Mouse (Mus musculus) spleen, adult 12 weeks (tissue): ENCODE data around the gene Gm28539.
"Not testable (repeated sequence)": the region's sequence is repeated elsewhere in the genome, so short reads cannot be mapped to it uniquely, and the experiment has no call there.

ENCODE experiments used
- DNase-seq: peaks from one replicate; pipeline ENCODE4 v3.0.0; 2022; ENCODE audit warnings: low spot score

The Gm28539 gene

DNA sequence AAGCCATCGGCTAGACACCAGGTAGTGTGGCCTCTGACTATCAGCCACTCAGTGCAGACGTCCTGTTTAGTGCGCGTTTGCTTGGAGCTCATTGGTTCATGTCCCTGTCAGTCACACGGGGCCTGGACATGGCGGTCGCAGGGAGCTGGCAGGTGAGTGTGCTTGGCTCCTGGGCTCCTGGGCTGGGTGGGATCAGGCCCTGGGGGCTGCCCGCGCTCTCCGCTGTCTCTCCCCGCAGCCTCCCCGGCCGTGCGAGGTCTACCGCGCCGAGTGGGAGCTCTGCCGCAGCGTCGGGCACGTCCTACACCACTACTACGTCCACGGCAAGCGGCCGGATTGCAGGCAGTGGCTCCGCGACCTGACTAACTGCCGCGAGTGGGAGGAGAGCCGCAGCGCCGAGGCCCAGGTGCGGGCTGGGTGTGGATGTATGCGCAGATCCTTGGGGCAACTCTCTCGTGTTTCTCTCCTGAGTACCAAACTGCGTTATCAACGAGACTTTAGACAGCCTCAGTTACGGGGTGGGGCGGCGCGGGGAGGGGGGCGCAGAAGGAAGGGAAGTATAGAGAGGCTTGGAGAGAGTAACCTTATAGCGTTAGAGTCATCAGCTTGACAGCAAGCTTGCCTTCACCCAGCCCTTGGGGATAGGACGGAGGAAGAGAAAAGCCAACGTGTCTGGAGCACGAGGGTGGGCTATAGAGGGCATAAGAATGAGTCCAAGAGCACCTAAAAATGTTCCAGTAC lies at the start of gene Gm28539, which contains the start of gene 2510002D24Rik:
Gm28539 (plus strand) TSS at position 117 of the 741 bp plus-strand sequence.
2510002D24Rik (plus strand) TSS at position 111 of the 741 bp plus-strand sequence.
- DNase-seq, result peak; percentile 77

DNA sequence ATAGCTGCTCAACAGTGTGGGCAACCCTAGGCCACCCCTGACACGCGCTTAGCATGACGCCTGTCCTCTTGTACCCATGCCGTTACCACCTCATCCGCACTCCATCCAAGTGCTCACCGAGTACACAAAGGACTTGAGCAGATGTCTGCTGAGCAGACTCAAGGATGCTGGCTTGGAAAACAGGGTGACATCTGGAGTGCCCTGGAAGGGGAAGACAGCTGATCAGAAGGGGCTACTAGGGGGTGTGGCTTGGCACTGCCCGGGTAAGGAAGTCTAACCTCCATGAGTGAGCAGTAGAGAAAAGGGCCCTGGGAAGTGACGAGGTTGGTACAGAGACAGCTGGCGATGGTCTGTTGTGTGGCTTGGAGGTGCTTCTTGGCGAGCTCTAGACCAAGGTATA lies 49.7 kb upstream of the Gm28539 start:
- no peak for DNase-seq

DNA sequence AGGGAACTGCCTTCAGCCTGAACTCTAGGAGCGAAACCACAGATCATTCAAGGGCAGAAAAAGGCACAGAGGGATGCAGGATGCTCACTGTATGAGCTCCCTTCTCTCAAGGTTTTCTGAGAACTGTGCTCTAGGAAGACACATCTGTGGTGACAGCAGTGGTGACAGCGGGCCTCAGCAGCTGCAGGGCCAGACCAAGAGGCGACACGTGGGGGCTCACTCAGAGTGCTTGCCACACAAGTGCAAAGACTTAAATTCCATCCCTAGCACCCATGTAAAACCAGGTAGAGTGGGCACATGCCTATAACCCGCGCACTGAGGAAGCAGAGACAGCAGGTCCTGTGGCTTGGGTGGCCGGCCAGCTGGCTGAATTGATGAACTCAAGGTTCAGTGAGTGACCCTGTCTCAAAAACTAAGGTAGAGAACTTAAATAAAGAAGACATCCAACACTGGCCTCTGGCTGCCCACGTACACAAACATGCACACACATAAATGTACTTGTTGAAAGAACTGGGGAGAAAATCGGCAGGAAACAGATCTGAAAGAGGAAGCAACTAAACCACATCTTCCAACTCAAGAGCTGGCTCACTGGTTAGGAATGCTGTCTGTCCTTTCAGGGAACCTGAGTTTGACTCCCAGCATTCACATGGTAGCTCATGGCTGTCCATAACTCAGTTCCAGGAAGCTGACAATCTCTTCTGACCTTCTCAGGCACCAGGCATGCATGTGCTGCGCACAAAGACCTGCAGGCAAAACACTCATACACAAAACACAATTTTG lies 47.6 kb upstream of the Gm28539 start:
- DNase-seq, result no peak

DNA sequence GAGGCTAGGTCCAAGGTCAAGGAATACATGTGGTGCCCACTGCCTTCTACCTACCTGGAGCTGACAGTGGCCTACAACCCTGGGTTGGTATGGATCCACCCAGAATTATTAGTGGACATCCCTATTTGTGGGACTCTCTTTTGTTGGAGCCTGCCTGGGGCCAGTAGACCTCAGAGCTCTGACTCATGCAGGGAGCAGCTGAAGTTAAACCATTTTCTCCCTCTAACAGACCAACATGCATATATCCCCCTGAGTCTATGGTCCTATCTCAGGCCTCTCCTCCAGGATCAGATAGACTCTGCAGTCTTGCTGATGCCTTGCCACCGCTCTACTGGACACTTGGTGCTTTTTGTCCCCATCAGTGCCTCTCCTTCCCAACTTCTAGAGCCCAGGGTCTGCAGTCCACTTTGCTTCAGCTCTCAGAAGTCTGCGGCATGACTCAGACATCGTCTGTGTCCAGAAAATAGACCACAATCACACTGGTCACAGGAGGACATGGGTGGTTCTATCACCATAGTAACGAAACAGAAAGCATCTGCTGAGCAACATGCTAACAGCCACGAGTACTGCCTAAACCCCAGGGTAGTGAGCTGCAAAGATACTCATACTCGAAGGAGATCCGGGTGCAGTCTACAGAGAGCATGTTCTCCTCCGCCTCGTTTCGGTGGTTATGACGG lies 41.0 kb upstream of the Gm28539 start:
- no peak for DNase-seq

DNA sequence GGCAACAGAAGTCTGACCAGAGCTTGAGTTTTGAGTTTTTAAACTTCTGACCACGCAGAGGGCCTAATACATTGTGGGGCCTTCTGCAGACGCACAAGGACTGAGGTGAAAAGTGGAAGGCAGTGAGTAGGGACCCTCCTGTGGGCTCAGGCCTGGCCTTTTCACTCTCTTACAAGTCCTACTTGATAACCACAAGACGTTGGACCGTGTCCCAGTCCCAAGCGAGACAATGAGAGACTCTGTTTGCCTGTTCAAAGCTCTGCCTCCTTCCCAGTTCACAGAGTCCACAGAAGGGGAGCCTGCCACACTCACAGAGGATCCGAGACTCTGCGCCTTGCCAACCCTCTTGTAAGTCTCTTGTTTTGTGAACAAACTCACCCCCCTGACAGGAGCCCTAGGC lies 39.7 kb upstream of the Gm28539 start:
- DNase-seq, result no peak

DNA sequence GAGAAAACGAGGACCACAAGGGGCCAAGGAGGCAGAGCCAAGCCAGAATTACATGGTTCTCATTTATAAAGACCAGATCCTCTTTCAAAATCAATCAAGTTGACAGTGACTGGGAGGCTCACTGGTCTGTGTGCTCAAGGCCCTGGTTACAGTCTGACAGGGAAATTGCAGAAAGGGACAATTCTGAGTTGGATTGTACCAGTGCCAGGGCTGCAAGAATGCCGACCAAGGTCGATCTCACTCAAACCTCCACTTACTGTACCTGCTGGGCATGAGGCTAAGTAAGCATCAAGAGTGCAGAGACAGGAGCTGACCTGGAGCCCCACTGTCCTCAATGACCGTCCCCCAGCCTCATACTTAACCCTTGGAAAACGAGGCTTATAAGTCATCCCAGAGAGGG lies 38.2 kb upstream of the Gm28539 start:
- DNase-seq, result no peak

DNA sequence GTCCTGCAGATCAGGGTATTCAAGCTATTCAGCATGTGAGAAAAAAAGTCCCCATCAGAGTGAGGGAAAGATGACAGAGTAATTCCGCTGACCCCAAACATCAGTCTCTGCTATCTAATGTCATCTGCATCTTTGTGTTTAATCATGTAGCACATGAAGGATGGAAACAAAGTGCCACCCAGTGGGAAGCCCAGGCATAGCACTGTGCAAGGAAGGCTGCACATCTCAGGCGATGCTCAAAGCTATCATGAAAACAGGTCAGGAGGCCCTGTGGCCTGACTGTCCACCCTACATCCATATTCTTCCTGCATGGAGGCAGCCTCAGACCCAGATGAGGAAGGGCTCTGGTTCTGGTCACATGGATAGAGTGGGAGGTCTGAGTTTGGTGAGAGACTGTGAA lies 37.5 kb upstream of the Gm28539 start:
- no peak for DNase-seq

DNA sequence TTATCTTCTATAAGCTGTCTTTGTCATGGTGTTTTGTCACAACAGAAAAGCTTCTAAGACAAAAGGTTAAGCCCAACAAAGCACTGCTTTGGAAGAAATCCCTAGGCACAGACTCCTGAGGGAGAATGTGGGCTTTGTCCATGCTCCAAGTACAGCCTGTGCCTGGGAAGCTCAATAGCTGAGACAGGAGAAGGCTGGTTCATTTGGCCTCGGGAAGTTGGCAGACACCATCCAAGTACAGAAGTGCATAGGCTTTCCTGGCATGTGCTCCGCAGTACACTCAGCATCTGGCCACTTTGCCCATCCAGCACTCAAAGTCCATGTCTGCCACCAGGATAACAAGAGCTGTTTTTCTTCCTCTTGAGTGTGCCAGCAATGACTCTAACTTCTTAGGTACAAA lies 30.6 kb upstream of the Gm28539 start:
- DNase-seq, result no peak

DNA sequence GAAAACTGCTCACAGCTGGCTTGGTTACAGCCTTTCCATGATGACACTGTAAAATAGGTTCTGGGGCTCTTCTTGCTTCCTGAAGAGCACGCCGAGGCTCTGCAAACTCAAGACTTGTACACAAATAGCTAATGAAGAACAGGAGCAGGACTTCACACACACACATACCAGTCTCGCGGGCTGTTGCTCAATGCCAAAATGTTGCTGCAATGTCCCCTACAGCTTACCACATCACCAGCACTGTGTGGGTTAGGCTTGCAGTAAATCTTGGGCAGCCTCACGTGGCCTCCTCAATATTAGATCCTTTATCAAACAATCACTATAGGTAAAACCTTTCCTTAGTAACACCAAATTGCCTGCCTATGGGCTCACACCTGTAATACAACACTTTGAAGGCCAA lies 27.4 kb upstream of the Gm28539 start:
- no peak for DNase-seq

DNA sequence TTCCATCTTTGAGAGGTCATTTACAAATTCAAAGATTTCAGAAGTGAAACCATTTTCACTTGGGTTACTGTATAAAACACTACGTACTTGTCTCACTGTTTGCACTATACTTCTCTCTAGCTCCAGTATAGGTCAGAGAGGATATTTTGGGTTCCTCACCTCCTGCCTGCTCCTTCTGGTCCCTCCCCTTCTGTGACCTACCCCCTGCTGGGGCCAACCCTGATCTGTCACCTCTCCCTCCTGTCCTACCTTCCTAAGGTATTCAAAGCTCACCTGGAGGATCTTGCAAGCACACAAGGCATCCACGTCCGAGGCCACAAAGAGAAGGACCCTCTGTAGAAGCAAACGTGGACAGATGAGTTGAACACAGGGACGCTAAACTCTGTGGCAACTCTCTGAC lies 25.4 kb upstream of the Gm28539 start:
- no peak for DNase-seq

DNA sequence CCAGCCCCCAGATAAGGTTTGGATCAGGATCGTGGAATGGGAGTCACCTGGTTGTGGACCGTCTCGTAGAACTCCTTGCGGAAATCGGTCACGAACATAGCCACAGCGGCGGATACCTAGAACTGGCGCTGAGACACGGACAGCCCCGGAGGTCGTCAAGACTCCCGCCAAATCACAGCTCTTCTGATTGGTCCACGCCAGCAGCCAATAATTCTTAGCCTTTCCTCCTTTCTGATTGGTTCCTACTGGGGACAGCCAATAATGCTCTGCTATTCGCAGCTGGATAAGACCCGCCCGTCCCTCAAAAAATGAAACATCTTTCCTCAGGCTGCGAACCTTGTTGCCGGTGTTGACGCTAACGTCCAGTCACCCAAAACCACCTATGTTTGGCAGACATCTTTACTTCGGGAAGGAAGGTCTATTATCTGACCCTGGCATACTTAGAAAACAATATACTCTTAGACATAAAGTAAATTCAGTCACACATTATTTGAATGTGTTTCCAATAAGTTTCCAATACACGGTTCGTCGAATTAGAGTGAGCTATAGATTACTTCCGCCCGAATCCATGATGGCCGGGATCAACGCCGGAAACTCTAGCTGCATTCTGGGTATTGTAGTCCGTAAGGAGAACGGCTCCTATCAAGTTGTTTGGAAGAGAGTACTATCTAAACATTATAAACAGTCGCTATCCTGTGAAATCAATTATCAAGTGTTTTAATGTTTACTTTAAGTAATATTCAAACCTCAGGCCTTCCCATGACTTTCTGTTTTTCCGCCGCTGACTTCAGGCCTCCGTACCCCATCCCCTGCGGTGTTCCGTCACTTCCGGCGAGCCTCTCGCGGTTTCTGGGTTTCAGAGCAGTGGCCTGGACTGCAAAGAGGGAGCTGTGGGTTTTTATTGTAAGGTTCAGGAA lies 24.7 kb upstream of the Gm28539 start, which contains the start of the genes Ufd1 and Cdc45:
Ufd1 (plus strand) TSS at position 312 of the 917 bp plus-strand sequence.
Cdc45 (minus strand) TSS at position 520 of the 917 bp plus-strand sequence.
- peak; percentile 80 for DNase-seq

DNA sequence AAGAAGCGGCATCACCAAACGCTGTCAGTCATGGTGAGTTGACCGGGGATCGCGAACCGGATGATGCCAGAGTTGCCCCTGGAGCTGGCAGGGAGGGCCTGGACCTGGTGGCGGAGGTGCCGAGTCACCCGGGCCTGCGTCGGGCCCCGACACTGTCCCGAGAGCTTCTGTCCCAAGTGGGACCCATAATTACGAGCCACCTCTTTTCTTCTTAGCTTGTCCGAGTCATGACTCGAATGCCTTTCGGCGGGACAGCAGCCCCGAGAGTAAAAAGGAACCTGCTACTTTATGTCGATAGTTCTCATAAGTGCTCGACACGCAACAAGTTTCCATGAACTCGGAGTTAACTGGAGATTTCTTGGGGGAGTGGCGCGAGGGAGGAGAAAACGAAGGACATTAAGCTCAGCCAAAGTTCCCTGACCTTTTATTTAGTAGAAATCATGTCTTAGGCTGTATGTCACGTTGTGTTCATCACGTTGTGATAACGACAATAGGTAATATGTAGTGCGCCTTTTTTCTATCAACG lies 23.9 kb upstream of the Gm28539 start:
- DNase-seq, result no peak

DNA sequence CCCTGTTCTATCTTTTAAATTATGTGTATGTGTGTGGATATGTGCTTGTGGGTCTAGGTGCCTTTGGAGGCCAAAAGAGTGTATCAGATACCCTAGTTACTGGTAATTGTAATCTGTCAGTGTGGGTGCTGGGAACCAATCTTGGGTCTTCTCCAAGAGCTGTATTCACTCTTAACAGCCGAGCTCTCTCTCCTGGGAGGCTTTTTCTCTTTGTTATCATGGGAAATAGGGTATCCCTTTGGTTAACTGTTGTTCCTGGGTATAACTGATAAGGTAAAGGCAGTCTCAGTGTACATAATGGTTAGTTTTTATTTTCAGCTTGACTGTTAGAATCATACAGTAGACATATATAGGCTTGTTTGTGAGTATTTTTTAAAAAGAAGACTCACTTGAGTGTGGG lies 14.0 kb upstream of the Gm28539 start:
- no peak for DNase-seq

DNA sequence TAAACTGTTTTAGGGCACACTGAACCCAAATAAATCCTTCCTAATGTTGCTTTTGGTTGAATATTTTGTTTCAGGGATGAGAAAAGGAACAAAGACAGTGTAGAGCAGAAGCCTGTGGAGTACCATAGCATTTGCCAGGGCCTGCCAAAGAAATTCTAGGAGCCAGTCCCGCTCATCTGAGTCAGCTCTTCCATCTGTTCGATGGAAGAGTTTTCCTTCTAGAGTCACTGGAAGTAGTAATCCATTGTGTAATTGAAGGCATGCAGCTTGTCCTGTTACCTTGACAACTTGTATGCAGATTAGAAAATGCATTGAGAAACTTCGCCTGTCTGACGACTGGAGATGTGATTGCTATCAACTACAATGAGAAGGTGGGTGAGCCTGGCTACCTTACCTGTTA lies 13.5 kb upstream of the Gm28539 start:
- no peak for DNase-seq

DNA sequence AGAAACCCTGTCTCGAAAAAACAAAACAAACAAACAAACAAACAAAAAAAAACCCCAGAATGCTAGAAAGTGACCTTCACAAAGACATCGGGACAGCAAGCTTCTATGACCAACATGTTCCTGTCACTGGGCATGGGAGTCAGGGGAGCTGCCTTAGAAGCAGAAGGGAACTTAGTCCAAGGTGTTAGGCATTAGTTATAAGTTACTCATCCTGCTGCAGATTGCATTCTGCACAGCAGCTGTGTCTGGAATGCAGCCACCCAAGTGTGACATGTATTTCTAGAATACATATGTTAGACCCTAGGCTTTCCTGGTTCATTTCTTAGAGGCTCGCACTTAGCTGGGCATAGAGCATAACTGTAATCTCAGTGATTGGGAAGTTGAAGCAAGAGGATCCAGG lies 7.8 kb upstream of the Gm28539 start:
- no peak for DNase-seq

DNA sequence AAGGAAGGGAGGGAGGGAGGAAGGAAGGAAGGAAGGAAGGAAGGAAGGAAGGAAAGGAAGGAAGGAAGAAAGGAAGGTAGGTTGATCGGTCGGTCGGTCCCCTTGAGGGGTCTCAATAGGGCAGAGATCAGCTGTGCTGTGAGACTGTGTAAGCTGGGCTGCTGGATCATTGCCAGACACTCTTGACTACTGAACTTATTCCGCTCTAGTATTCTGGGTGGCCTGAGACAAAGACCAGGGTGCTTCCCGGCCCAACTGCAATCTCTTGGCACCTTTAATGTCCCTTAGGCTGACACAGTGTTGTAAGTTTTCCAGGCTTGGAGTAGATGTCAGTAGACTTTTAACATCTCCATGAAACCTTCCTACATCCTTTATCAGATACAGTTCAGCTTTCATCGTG lies 7.3 kb upstream of the Gm28539 start:
- no peak for DNase-seq

DNA sequence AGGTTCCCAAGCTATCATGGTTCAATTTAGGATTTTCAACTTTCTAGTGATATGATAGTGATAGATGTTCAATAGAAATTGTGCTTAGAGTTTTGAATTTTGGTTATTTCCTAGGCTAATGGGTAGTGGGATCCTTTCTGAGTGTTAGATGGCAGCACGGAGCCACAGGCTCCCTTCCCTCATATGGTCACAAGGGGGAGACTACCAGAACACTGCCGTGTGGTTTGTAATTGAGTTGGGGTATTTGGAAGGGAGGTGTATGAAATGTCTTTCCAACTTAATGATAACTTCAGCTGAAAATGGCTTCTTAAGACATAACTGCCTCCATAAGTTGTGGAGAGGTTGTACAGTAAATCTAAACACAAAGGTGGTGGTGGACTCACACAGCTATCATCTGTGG lies 2.9 kb upstream of the Gm28539 start:
- DNase-seq, result no peak

DNA sequence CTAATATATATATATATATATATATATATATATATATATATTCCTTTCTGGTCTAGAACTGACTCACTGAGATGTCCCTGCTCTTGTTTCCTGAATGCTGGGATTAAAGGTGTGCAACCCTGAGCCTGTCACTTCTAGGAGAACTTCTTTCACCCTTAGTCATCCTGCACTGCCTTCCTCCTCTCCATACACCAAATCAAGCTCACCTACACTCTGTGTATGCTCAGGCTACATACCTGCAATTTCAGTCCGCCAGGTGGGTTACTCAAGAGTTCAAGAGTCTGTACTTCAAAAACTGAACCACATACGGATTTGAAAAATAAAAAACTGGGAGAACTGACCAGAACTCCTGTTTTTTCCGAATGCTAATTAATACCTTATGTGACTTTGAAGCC lies 314 bp upstream of the Gm28539 start:
- no peak for DNase-seq

DNA sequence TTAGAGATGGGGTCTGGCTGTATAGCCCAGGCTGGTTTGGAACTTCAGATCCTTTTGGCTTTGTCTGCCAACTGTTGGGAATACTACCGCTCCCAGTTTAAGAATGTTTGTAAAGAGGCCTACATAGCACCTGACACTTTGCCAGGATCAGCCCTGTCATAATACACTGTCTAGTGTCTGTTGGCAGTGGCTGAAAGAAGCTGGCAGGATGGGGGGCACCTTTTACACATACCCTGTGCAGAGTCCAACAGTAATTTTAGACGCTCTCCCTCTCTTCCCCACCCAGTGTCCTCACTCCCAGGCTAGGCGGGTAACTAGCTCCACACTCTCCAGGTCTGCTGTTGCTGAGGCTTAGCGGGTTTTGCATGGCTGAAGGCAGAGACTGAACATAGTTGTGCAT lies 2.0 kb downstream of the Gm28539 start:
- DNase-seq, result no peak

DNA sequence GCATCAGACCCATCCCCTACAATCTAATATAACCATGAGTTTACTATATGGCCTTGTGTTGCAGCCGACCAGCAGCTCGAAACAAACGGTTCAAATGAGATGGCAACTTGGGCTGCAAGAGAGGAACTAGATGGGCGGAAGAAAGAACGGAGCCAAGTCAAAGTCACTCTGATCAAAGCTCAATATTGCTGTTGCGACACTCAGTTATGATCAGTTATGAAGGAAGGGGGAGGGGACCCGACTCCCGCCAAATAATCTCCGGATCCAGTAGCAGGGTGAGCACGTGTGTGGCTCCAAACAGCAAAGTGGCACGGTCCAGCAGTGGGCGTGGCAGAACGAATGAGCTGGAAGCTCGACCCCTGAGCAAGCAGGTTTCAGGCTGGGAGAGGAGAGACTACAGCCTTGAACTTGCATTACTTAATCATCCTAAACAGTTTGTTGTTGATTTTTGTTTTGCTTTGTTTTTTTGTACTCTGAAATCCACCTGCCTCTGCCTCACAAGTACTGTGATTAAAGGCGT lies 10.0 kb downstream of the Gm28539 start:
- DNase-seq, result no peak

DNA sequence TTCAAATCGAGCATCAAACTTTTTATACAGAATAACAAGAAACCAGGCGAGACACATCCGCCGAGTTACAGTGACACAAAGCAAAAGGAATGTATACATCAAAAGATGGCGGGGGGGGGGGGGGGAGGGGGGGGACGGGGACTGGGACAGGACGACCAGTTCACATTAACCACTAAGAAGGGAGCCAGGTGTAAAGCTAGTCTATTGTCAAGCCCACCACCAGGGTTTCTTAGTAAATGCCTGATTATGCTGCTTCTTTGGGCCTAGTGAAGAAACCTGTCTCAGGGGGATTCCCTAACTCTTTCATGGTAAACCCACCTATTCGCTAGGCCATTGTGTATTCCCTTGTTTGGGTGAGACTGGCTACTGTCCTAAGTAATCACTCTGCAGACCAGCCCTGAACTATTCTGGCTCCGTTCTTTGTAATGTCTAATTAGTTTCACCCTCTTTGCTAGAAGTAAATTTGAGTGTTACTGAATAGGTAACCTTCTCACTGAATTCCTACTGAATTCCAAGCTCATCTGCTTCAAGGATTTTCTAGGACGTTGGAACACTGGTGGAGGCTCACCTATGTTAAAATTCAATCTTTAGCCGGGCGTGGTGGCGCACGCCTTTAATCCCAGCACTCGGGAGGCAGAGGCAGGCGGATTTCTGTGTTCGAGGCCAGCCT lies 13.3 kb downstream of the Gm28539 start:
- not testable (repeated sequence) for DNase-seq
